Comparison of ENCODE assay signal across 24 mouse cellular contexts in genomic region chr2:105226297-105226958, GRCm38 (mm10). TPM values are rescaled to one million over a fixed set of nuclear protein-coding genes. Genes with fewer than 3 reads are reported as not detected.
DNase-seq lines count a peak whose midpoint lies in the region; ATAC-seq and TF ChIP-seq lines count a peak whose summit lies in the region.
"Had no signal": no experiment of that assay in that cellular context is flagged by ENCODE, and none has a peak within 500 bp of the region (broad histone marks: within the 10 kb centered on the region; RNA-seq: fewer than 3 reads in every experiment).

No protein-coding gene starts in this region.

- H3K4me2 ChIP-seq in limb, embryonic 13.5 days (replicated peaks) = 0 out of 2 replicates have a peak overlapping the region, but pooled peaks have one; percentile 4
- H3K4me2 ChIP-seq in midbrain, postnatal 0 days (ENCODE audit: low read depth, low read length, poor library complexity, severe bottlenecking) = no peak overlapping the region
- H3K4me2 ChIP-seq: embryonic facial prominence, embryonic 13.5 days; hindbrain, embryonic 15.5 days; intestine, embryonic 15.5 days; liver, embryonic 15.5 days had no signal

- peaks cover 0 to 14% of the 10 kb centered on the region in 2 experiments; a peak in 2 of 4 replicates for H3K36me3 ChIP-seq in MEL (ENCODE audit: control insufficient read depth in 1 of 2, insufficient read depth in 2 of 2, low read length in 2 of 2)
- no peaks in the 10 kb centered on the region for H3K36me3 ChIP-seq in limb, embryonic 13.5 days
- H3K36me3 ChIP-seq in midbrain, postnatal 0 days (ENCODE audit: insufficient read depth, low read length) = no peaks in the 10 kb centered on the region
- H3K36me3 ChIP-seq: embryonic facial prominence, embryonic 13.5 days; hindbrain, embryonic 15.5 days; intestine, embryonic 15.5 days; liver, embryonic 15.5 days had no signal

- peak; percentile 7 to 23; a peak in 3 of 4 replicates for TF ChIP-seq EP300 in MEL (IDR thresholded peaks at IDR 0.05; ENCODE audit: low read depth in 1 of 2, low read length in 2 of 2)

- TF ChIP-seq CTCF in MEL (IDR thresholded peaks at IDR 0.05 in 2 of 3, conservative IDR thresholded peaks at IDR 0.05 in 1 of 3; ENCODE audit: control insufficient read depth in 1 of 3, insufficient read depth in 1 of 3, low read depth in 2 of 3, low read length in 3 of 3, poor library complexity in 1 of 3, severe bottlenecking in 1 of 3) = no peak
- no peak for TF ChIP-seq CTCF in midbrain, postnatal 0 days (IDR thresholded peaks at IDR 0.05)

- 29% methylated on average over 7 of the region's 7 CpGs for WGBS in limb, embryonic 13.5 days
- WGBS in midbrain, postnatal 0 days = 67% methylated on average over 7 of the region's 7 CpGs

- ATAC-seq in limb, embryonic 13.5 days (ENCODE audit: low FRiP score, low read depth) = no peak
- ATAC-seq in midbrain, postnatal 0 days (ENCODE audit: low FRiP score) = no peak
- ATAC-seq: forebrain, embryonic 14.5 days; intestine, embryonic 15.5 days; midbrain, embryonic 16.5 days; Patski had no signal

- no peak overlapping the region for H3K9ac ChIP-seq in MEL (ENCODE audit: control insufficient read depth, low read depth, low read length, poor library complexity, severe bottlenecking)
- H3K9ac ChIP-seq in limb, embryonic 13.5 days = no peak overlapping the region
- H3K9ac ChIP-seq in midbrain, postnatal 0 days (replicated peaks; ENCODE audit: low read length, poor library complexity, severe bottlenecking) = no peak overlapping the region
- H3K9ac ChIP-seq: embryonic facial prominence, embryonic 13.5 days; hindbrain, embryonic 15.5 days; intestine, embryonic 15.5 days; liver, embryonic 15.5 days had no signal

- TF ChIP-seq RAD21 in MEL (IDR thresholded peaks at IDR 0.05; ENCODE audit: low read depth, low read length) = no peak

- H3K4me3 ChIP-seq in MEL (ENCODE audit: control insufficient read depth in 1 of 2, insufficient read depth in 1 of 2, low read depth in 2 of 2, low read length in 2 of 2) = no peak overlapping the region
- H3K4me3 ChIP-seq in limb, embryonic 13.5 days = no peak overlapping the region
- no peak overlapping the region for H3K4me3 ChIP-seq in midbrain, postnatal 0 days (ENCODE audit: low read depth, low read length)
- H3K4me3 ChIP-seq: embryonic facial prominence, embryonic 13.5 days; hindbrain, embryonic 15.5 days; intestine, embryonic 15.5 days; liver, embryonic 15.5 days; megakaryocyte, embryonic 14.5 days had no signal

- H3K27me3 ChIP-seq in MEL (ENCODE audit: control insufficient read depth in 1 of 2, insufficient read depth in 2 of 2, low read length in 2 of 2) = no peaks in the 10 kb centered on the region
- peaks cover 37% of the 10 kb centered on the region for H3K27me3 ChIP-seq in limb, embryonic 13.5 days
- H3K27me3 ChIP-seq in midbrain, postnatal 0 days (ENCODE audit: insufficient read depth, low read length) = peaks cover 7% of the 10 kb centered on the region
- H3K27me3 ChIP-seq: intestine, embryonic 15.5 days; Patski had no signal

- H3K27ac ChIP-seq in MEL (ENCODE audit: control insufficient read depth, low read depth, low read length) = no peak overlapping the region
- H3K27ac ChIP-seq in limb, embryonic 13.5 days = no peak overlapping the region
- no peak overlapping the region for H3K27ac ChIP-seq in midbrain, postnatal 0 days (ENCODE audit: low read depth, low read length)
- H3K27ac ChIP-seq: embryonic facial prominence, embryonic 13.5 days; hindbrain, embryonic 15.5 days; intestine, embryonic 15.5 days; liver, embryonic 15.5 days had no signal

- peak; percentile 90 for DNase-seq in heart, adult 11 months
- DNase-seq in heart, postnatal 14 days = no peak
- peak; percentile 39 for DNase-seq in kidney, adult 9 months
- no peak for DNase-seq in kidney, adult 18-20 months
- DNase-seq in MEL (ENCODE audit: low read depth, low spot score) = peak; percentile 62
- DNase-seq in frontal cortex, postnatal 25 days (ENCODE audit: low spot score in 2 of 2) = no peak
- no peak for DNase-seq in midbrain, postnatal 0 days (ENCODE audit: low spot score)
- DNase-seq: adrenal gland, postnatal 14 days; cerebellum, adult 9-11 months; gastrocnemius, postnatal 14 days; lung, postnatal 14 days had no signal

- H3K9me3 ChIP-seq in MEL (replicated peaks; ENCODE audit: insufficient read depth, low read length) = no peaks in the 10 kb centered on the region
- H3K9me3 ChIP-seq in limb, embryonic 13.5 days = no peaks in the 10 kb centered on the region
- H3K9me3 ChIP-seq in midbrain, postnatal 0 days (ENCODE audit: low read length) = no peaks in the 10 kb centered on the region
- H3K9me3 ChIP-seq: embryonic facial prominence, embryonic 13.5 days; hindbrain, embryonic 15.5 days; intestine, embryonic 15.5 days; liver, embryonic 15.5 days had no signal

- no peak for TF ChIP-seq POLR2A in MEL (IDR thresholded peaks at IDR 0.05; ENCODE audit: control insufficient read depth in 1 of 2, insufficient read depth in 1 of 2, low read depth in 1 of 2, low read length in 2 of 2, poor library complexity in 1 of 2)

- H3K4me1 ChIP-seq in MEL (ENCODE audit: control insufficient read depth in 1 of 2, insufficient read depth in 2 of 2, low read length in 2 of 2) = peaks cover 5 to 18% of the 10 kb centered on the region in 2 experiments
- peaks cover 29% of the 10 kb centered on the region for H3K4me1 ChIP-seq in limb, embryonic 13.5 days
- H3K4me1 ChIP-seq in midbrain, postnatal 0 days (ENCODE audit: insufficient read depth, low read length) = peaks cover 2% of the 10 kb centered on the region; the same call in 1 of the 2 replicates
- H3K4me1 ChIP-seq: liver, embryonic 15.5 days had no signal

- H3K79me2 ChIP-seq in MEL (ENCODE audit: control insufficient read depth, insufficient read depth, low read length, poor library complexity) = no peaks in the 10 kb centered on the region

- intact Hi-C loops in heart, postnatal 14 days (cut with DNase I) = loop anchor here (5.0 kb wide), 2 partner anchors 99 to 539 kb away; partner anchors contain the start of gene Wt1

TF ChIP-seq in MEL, 35 proteins besides CTCF, POLR2A, EP300 and RAD21:
- TF ChIP-seq TBP (IDR thresholded peaks at IDR 0.05; ENCODE audit: low read depth, low read length) (no peak), ZKSCAN1 (IDR thresholded peaks at IDR 0.05; ENCODE audit: low read depth, low read length) (no peak), ZMIZ1 (IDR thresholded peaks at IDR 0.05; ENCODE audit: low read depth, low read length) (no peak), NRF1 (IDR thresholded peaks at IDR 0.05; ENCODE audit: insufficient read depth, low read depth, low read length, poor library complexity, severe bottlenecking) (no peak), MAFK (IDR thresholded peaks at IDR 0.05; ENCODE audit: borderline replicate concordance, low read depth, low read length) (no peak), USF2 (IDR thresholded peaks at IDR 0.05; ENCODE audit: borderline replicate concordance in 1 of 2, insufficient read depth in 1 of 2, low read depth in 1 of 2, low read length in 2 of 2) (no peak), E2F4 (IDR thresholded peaks at IDR 0.05; ENCODE audit: borderline replicate concordance, low read depth, low read length) (no peak), KAT2A (conservative IDR thresholded peaks at IDR 0.05; ENCODE audit: low read depth, low read length) (no peak), ETS1 (IDR thresholded peaks at IDR 0.05; ENCODE audit: low read depth, low read length) (0 out of 2 replicates have a peak, but pooled peaks have one; percentile 21), TAL1 (IDR thresholded peaks at IDR 0.05; ENCODE audit: low read length) (no peak), USF1 (IDR thresholded peaks at IDR 0.05; ENCODE audit: low read depth, low read length) (no peak), MXI1 (IDR thresholded peaks at IDR 0.05; ENCODE audit: low read depth, low read length) (0 out of 2 replicates have a peak, but pooled peaks have one; percentile 34), GATA1 (IDR thresholded peaks at IDR 0.05; ENCODE audit: low read depth, low read length) (peak; percentile 23; the same call in 1 of the 2 replicates), HCFC1 (IDR thresholded peaks at IDR 0.05; ENCODE audit: low read depth, low read length) (no peak), MYC (IDR thresholded peaks at IDR 0.05; ENCODE audit: low read depth, low read length) (no peak; the same call in none of the 2 replicates), POLR2AphosphoS5 (IDR thresholded peaks at IDR 0.05; ENCODE audit: borderline replicate concordance, low read depth, low read length) (no peak), MYB (IDR thresholded peaks at IDR 0.05; ENCODE audit: low read depth, low read length) (no peak), GABPA (IDR thresholded peaks at IDR 0.05; ENCODE audit: low read depth, low read length) (no peak), MEF2A (IDR thresholded peaks at IDR 0.05; ENCODE audit: extremely low read depth, insufficient replicate concordance, low read depth, low read length, poor library complexity, severe bottlenecking) (no peak), JUND (IDR thresholded peaks at IDR 0.05; ENCODE audit: low read depth, low read length) (no peak), SIN3A (IDR thresholded peaks at IDR 0.05; ENCODE audit: low read length) (peak; percentile 41; the same call in 1 of the 2 replicates), RCOR1 (IDR thresholded peaks at IDR 0.05; ENCODE audit: low read depth, low read length) (no peak), ELF1 (IDR thresholded peaks at IDR 0.05; ENCODE audit: low read depth, low read length) (no peak), TCF12 (IDR thresholded peaks at IDR 0.05; ENCODE audit: low read depth, low read length) (0 out of 2 replicates have a peak, but pooled peaks have one; percentile 9), BHLHE40 (IDR thresholded peaks at IDR 0.05; ENCODE audit: borderline replicate concordance, low read depth, low read length) (no peak), POLR2AphosphoS2 (IDR thresholded peaks at IDR 0.05; ENCODE audit: low read length) (no peak), ZNF384 (IDR thresholded peaks at IDR 0.05; ENCODE audit: low read depth, low read length) (no peak), NELFE (IDR thresholded peaks at IDR 0.05; ENCODE audit: low read depth, low read length) (no peak), MAX (IDR thresholded peaks at IDR 0.05; ENCODE audit: low read length) (peak; percentile 41; the same call in 1 of the 2 replicates)

RNA-seq across cellular contexts. Expression of gene Them7, which starts 2.3 kb away (rescaled TPM):
- 1 to 10 TPM; 1.4 to 1.6 TPM for total RNA-seq in heart, postnatal 14 days (2021)
- not detected in 2 replicates for total RNA-seq in MEL (2012; rRNA removed)
- polyA plus RNA-seq in MEL (2012; ENCODE audit: insufficient read depth in 1 of 2, insufficient read length in 2 of 2, low read depth in 1 of 2, low replicate concordance in 2 of 2, missing spikeins in 1 of 2) = not detected
- polyA plus RNA-seq in limb, embryonic 13.5 days (2015; fragmentation: Nextera tagmentation; extraction: Ambion mirVana) = 0.45 and 0.68 TPM in 2 replicates
- not detected in 2 replicates for total RNA-seq in midbrain, postnatal 0 days (2014; rRNA removed)
- not detected in 2 replicates for polyA plus RNA-seq in midbrain, postnatal 0 days (2015; fragmentation: Nextera tagmentation; extraction: Ambion mirVana)
- total RNA-seq: gastrocnemius, postnatal 14 days; layer of hippocampus, adult 18-20 months; layer of hippocampus, postnatal 25 days; left cerebral cortex, postnatal 10 days had no signal
- polyA plus RNA-seq: forebrain, embryonic 14.5 days; midbrain, embryonic 16.5 days; small intestine, adult 2 months had no signal

Comparison
In these comparisons a context has a peak if more than half of its experiments do, and no peak if none do; other contexts are left out.
1. DNase-seq: peak in heart, adult 11 months (single experiment), kidney, adult 9 months (single experiment) and MEL (single experiment); none in heart, postnatal 14 days (0 of 2), kidney, adult 18-20 months (single experiment), frontal cortex, postnatal 25 days (0 of 2) and midbrain, postnatal 0 days (single experiment).